Mouse (Mus musculus) retina, postnatal 1 day (tissue): Measurements from ENCODE around the gene Mknk1.

ENCODE experiments used
- DNase-seq: peaks from one replicate; pipeline ENCODE4 v3.0.0-alpha.2; 2012

Gene Mknk1

GRCm38 (mm10) chr4:115897901-115898631 is 59.1 kb downstream of the Mknk1 start:
- peak; percentile 63 for DNase-seq

- DNase-seq = peak; percentile 85
Measured at GRCm38 (mm10) chr4:115902816-115903215, 63.8 kb downstream of the Mknk1 start.

GRCm38 (mm10) chr4:115904375-115904774 is 65.4 kb downstream of the Mknk1 start:
- DNase-seq = peak; percentile 84

GRCm38 (mm10) chr4:115905701-115906100 is 66.7 kb downstream of the Mknk1 start:
- peak; percentile 87 for DNase-seq

- DNase-seq = no peak
Measured at GRCm38 (mm10) chr4:115906791-115907190, 67.8 kb downstream of the Mknk1 start.

GRCm38 (mm10) chr4:115907994-115908393 is 69.0 kb downstream of the Mknk1 start:
- DNase-seq = no peak

GRCm38 (mm10) chr4:115908641-115909040 is 69.6 kb downstream of the Mknk1 start:
- peak; percentile 76 for DNase-seq

GRCm38 (mm10) chr4:115911586-115911985 is 72.6 kb downstream of the Mknk1 start:
- DNase-seq = no peak

GRCm38 (mm10) chr4:115919911-115920310 is 80.9 kb downstream of the Mknk1 start:
- DNase-seq = no peak

GRCm38 (mm10) chr4:115922688-115923087 is 83.7 kb downstream of the Mknk1 start:
- DNase-seq = no peak

GRCm38 (mm10) chr4:115923262-115923880 is 84.4 kb downstream of the Mknk1 start:
- DNase-seq = no peak

GRCm38 (mm10) chr4:115927637-115928036 is 88.6 kb downstream of the Mknk1 start:
- DNase-seq = no peak
